Mouse (Mus musculus) MEL (cell line): ENCODE measurements at regions not wholly inside any gene's neighbourhood (a gene's known extent, or its start where the extent isn't known, plus 50 kb on each side); places are given as distances from the start of the nearest gene placed in this dataset.

Experiments
- DNase-seq: peaks from one replicate; pipeline ENCODE4 v3.0.0; 2011; ENCODE audit warnings: low read depth, low spot score
- H3K27ac ChIP-seq: 2 replicates; pipeline ENCODE4 v1.5.1; 2012; ENCODE audit warnings: low read depth, mild to moderate bottlenecking, control low read depth, low read length, moderate library complexity; ENCODE audit not compliant: control insufficient read depth
- H3K27me3 ChIP-seq, 2 experiments: fragments of 150-350 bp in 1 of 2; sonication (generic) in 1 of 2; 2 replicates each; pipeline ENCODE4 v1.6.1; 2012; ENCODE audit warnings: low read length in 2 of 2, mild to moderate bottlenecking in 2 of 2, improper control_type of control experiment in 1 of 2, moderate library complexity in 1 of 2; ENCODE audit not compliant: insufficient read depth in 2 of 2, control insufficient read depth in 1 of 2
- H3K36me3 ChIP-seq, 2 experiments: 2 replicates each; pipeline ENCODE4 v1.6.1; 2012 to 2014; ENCODE audit warnings: low read length in 2 of 2, improper control_type of control experiment in 1 of 2, inconsistent platforms in 1 of 2, mild to moderate bottlenecking in 1 of 2; ENCODE audit not compliant: insufficient read depth in 2 of 2, control insufficient read depth in 1 of 2
- H3K4me1 ChIP-seq, 2 experiments: fragments of 150-350 bp in 1 of 2; sonication (generic) in 1 of 2; 2 replicates each; pipeline ENCODE4 v1.6.1; 2012; ENCODE audit warnings: low read length in 2 of 2, improper control_type of control experiment in 1 of 2, mild to moderate bottlenecking in 1 of 2; ENCODE audit not compliant: insufficient read depth in 2 of 2, control insufficient read depth in 1 of 2
- H3K4me3 ChIP-seq, 2 experiments: fragments of 150-350 bp in 1 of 2; sonication (generic) in 1 of 2; 2 replicates each; pipeline ENCODE4 v1.5.1; 2012; ENCODE audit warnings: low read depth in 2 of 2, low read length in 2 of 2, mild to moderate bottlenecking in 2 of 2, moderate library complexity in 2 of 2, control low read depth in 1 of 2, improper control_type of control experiment in 1 of 2; ENCODE audit not compliant: control insufficient read depth in 1 of 2, insufficient read depth in 1 of 2
- H3K79me2 ChIP-seq: 2 replicates; pipeline ENCODE4 v1.6.1; 2012; ENCODE audit warnings: mild to moderate bottlenecking, low read length, moderate library complexity; ENCODE audit not compliant: control insufficient read depth, poor library complexity, insufficient read depth
- H3K9ac ChIP-seq: 2 replicates; pipeline ENCODE4 v1.6.1; 2012; ENCODE audit warnings: low read depth, mild to moderate bottlenecking, control low read depth, low read length, moderate library complexity; ENCODE audit not compliant: control insufficient read depth, poor library complexity, severe bottlenecking
- H3K9me3 ChIP-seq: fragments of 150-350 bp; sonication (generic); replicated peaks from 2 replicates; pipeline ENCODE4 v1.6.1; 2012; ENCODE audit warnings: mild to moderate bottlenecking, low read length, improper control_type of control experiment, moderate library complexity; ENCODE audit not compliant: insufficient read depth
- EP300 ChIP-seq, 2 experiments: IDR thresholded peaks; 2 replicates each; pipeline ENCODE4 v1.6.1; 2011; ENCODE audit warnings: improper control_type of control experiment in 2 of 2, low read length in 2 of 2, low read depth in 1 of 2, mild to moderate bottlenecking in 1 of 2
- ETS1 ChIP-seq: IDR thresholded peaks from 2 replicates; pipeline ENCODE4 v1.6.1; 2012; ENCODE audit warnings: low read depth, mild to moderate bottlenecking, inconsistent platforms, low read length, improper control_type of control experiment, moderate library complexity
- GABPA ChIP-seq: IDR thresholded peaks from 2 replicates; pipeline ENCODE4 v1.6.1; 2012; ENCODE audit warnings: low read depth, mild to moderate bottlenecking, inconsistent platforms, low read length, improper control_type of control experiment, moderate library complexity
- GATA1 ChIP-seq: IDR thresholded peaks from 2 replicates; pipeline ENCODE4 v1.6.1; 2011; ENCODE audit warnings: low read depth, low read length, improper control_type of control experiment
- JUND ChIP-seq: IDR thresholded peaks from 2 replicates; pipeline ENCODE4 v1.6.1; 2011; ENCODE audit warnings: low read depth, mild to moderate bottlenecking, improper control_type of control experiment, low read length
- MAX ChIP-seq: IDR thresholded peaks from 2 replicates; pipeline ENCODE4 v1.6.1; 2011; ENCODE audit warnings: low read length, improper control_type of control experiment
- MAZ ChIP-seq: IDR thresholded peaks from 2 replicates; pipeline ENCODE4 v1.6.1; 2012; ENCODE audit warnings: low read depth, mild to moderate bottlenecking, inconsistent platforms, low read length, improper control_type of control experiment
- MXI1 ChIP-seq: IDR thresholded peaks from 2 replicates; pipeline ENCODE4 v1.6.1; 2011; ENCODE audit warnings: mild to moderate bottlenecking, low read depth, low read length, improper control_type of control experiment
- POLR2A ChIP-seq, 2 experiments: IDR thresholded peaks; 2 replicates each; pipeline ENCODE4 v1.6.1; 2011 to 2012; ENCODE audit warnings: low read length in 2 of 2, mild to moderate bottlenecking in 2 of 2, control low read depth in 1 of 2, improper control_type of control experiment in 1 of 2, low read depth in 1 of 2, moderate library complexity in 1 of 2; ENCODE audit not compliant: control insufficient read depth in 1 of 2, insufficient read depth in 1 of 2, poor library complexity in 1 of 2
- POLR2AphosphoS2 ChIP-seq: IDR thresholded peaks from 2 replicates; pipeline ENCODE4 v1.6.1; 2011; ENCODE audit warnings: low read length, improper control_type of control experiment
- POLR2AphosphoS5 ChIP-seq: IDR thresholded peaks from 2 replicates; pipeline ENCODE4 v1.6.1; 2012; ENCODE audit warnings: low read depth, borderline replicate concordance, mild to moderate bottlenecking, inconsistent platforms, low read length, moderate library complexity, mixed read lengths
- RAD21 ChIP-seq: IDR thresholded peaks from 2 replicates; pipeline ENCODE4 v1.6.1; 2011; ENCODE audit warnings: mild to moderate bottlenecking, low read depth, low read length, improper control_type of control experiment
- RCOR1 ChIP-seq: IDR thresholded peaks from 2 replicates; pipeline ENCODE4 v1.6.1; 2012; ENCODE audit warnings: low read depth, mild to moderate bottlenecking, inconsistent platforms, low read length, improper control_type of control experiment
- SMC3 ChIP-seq: IDR thresholded peaks from 2 replicates; pipeline ENCODE4 v1.6.1; 2011; ENCODE audit warnings: low read depth, low read length, improper control_type of control experiment
- TAL1 ChIP-seq: IDR thresholded peaks from 2 replicates; pipeline ENCODE4 v1.6.1; 2012; ENCODE audit warnings: mild to moderate bottlenecking, inconsistent platforms, low read length, moderate library complexity, mixed read lengths
- TBP ChIP-seq: IDR thresholded peaks from 2 replicates; pipeline ENCODE4 v1.8.0; 2011; ENCODE audit warnings: low read depth, low read length, improper control_type of control experiment
- TCF12 ChIP-seq: IDR thresholded peaks from 2 replicates; pipeline ENCODE4 v1.6.1; 2014; ENCODE audit warnings: low read depth, mild to moderate bottlenecking, inconsistent platforms, low read length, improper control_type of control experiment, moderate library complexity
- UBTF ChIP-seq: IDR thresholded peaks from 2 replicates; pipeline ENCODE4 v1.6.1; 2012; ENCODE audit warnings: low read depth, mild to moderate bottlenecking, inconsistent platforms, low read length, improper control_type of control experiment, moderate library complexity, borderline replicate concordance; ENCODE audit not compliant: insufficient read depth
- USF1 ChIP-seq: IDR thresholded peaks from 2 replicates; pipeline ENCODE4 v1.6.1; 2014; ENCODE audit warnings: low read depth, mild to moderate bottlenecking, inconsistent platforms, low read length, improper control_type of control experiment, moderate library complexity
- ZKSCAN1 ChIP-seq: IDR thresholded peaks from 2 replicates; pipeline ENCODE4 v1.6.1; 2012; ENCODE audit warnings: low read depth, mild to moderate bottlenecking, inconsistent platforms, low read length, improper control_type of control experiment, moderate library complexity
- ZMIZ1 ChIP-seq: IDR thresholded peaks from 2 replicates; pipeline ENCODE4 v1.6.1; 2012; ENCODE audit warnings: low read depth, mild to moderate bottlenecking, inconsistent platforms, low read length, improper control_type of control experiment, moderate library complexity

DNA sequence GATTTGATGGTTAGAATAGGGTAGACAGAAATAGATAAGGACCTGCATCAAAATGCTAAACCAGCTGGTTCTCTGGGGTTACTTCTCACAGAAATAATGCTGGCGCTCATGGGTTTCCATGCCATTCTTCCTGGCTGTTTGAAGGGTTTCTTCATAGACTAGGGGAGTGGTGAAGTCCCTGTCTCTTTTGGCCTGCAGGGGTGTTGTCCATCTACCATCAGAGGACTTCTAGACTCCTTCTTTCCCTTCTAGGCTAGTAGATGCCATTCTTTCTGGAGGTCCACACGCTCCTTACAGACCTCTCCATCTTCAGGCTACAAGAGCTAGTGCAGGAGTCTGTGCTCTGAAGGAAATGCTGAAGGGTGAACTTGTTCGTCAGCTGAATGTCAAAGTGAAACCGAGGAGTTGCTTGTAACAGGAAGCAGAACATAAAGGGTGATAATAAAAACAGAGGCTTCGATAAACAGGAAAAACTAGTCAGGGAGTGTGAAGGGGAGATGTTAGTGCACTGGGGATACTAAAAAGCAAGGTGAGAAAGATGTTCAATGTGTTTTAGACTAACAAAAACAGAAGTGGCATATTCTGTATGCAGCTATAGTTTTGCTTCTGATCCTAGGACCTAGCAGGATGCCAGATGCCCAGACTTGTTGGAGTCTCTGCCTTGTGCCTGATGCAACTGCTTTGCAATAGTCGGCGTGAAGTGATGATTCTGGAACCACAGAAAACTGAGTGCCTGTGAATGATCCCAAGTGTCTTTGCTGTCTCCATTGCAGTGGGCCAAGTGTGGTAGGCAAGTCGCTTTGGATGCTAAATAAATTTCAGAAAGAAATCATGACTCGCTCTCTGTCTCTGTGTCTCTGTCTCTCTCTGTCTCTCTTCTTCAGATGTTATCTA is 335.1 kb downstream of the Rnd3 start:
- Histone ChIP-seq H3K4me1 (peaks cover 8 to 33% of the 10 kb centered on the region in 2 experiments), H3K9me3 (no peaks in the 10 kb centered on the region), H3K27me3 (no peaks in the 10 kb centered on the region), H3K36me3 (peaks cover 0 to 19% of the 10 kb centered on the region in 2 experiments; a peak in 2 of 4 replicates), H3K27ac (peak overlapping the region; percentile 84), H3K9ac (peak overlapping the region; percentile 50), H3K4me3 (peak overlapping the region; percentile 26 to 39), H3K79me2 (no peaks in the 10 kb centered on the region)
- TF ChIP-seq TAL1 (no peak), RCOR1 (no peak), MXI1 (no peak), POLR2AphosphoS5 (no peak), EP300 (IDR thresholded peaks at IDR 0.05; ENCODE audit: low read depth in 1 of 2, low read length in 2 of 2) (peak in 1 of 2 experiments; percentile 34; a peak in 1 of 4 replicates), USF1 (no peak), GABPA (no peak), ETS1 (peak; percentile 25; the same call in 1 of the 2 replicates), POLR2AphosphoS2 (no peak), MAZ (no peak), ZMIZ1 (no peak), ZKSCAN1 (no peak), GATA1 (0 out of 2 replicates have a peak, but pooled peaks have one; percentile 14), TCF12 (peak; percentile 6; the same call in 1 of the 2 replicates), SMC3 (no peak), MAX (peak; percentile 13; the same call in 1 of the 2 replicates), POLR2A (IDR thresholded peaks at IDR 0.05; ENCODE audit: control insufficient read depth in 1 of 2, insufficient read depth in 1 of 2, low read depth in 1 of 2, low read length in 2 of 2, poor library complexity in 1 of 2) (no peak), UBTF (no peak), JUND (no peak)
- DNase-seq, result peak; percentile 75

DNA sequence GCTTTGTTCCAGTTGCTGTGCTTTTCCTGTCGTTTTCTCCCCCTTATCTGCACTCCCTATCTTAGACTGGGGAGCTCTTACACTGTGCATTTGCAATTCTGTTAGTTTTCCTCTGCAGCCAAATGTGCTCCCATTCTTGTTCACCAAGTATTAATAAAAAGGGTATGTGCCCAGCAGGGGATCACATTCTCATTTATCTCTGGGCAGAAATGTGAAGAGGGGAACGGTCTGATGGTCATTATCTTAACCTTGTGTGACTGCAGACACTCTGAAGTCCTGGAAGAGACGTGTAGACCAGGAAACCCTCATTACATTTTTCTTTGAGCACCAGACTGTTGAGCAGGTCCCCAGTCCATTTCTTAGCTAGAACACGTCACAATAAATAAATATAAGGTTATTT is 336.6 kb downstream of the Rnd3 start:
- no peaks in the 10 kb centered on the region for H3K79me2 ChIP-seq
- H3K9me3 ChIP-seq, result no peaks in the 10 kb centered on the region
- TF ChIP-seq GATA1 (peak; percentile 48; the same call in 1 of the 2 replicates), RAD21 (no peak), TBP (peak; percentile 29; the same call in 1 of the 2 replicates)
- 0 out of 2 replicates have a peak overlapping the region, but pooled peaks have one; percentile 18 for H3K9ac ChIP-seq
- H3K36me3 ChIP-seq, result peaks cover 0 to 31% of the 10 kb centered on the region in 2 experiments; a peak in 2 of 4 replicates
- H3K27me3 ChIP-seq, result no peaks in the 10 kb centered on the region
- DNase-seq, result peak; percentile 9
- H3K27ac ChIP-seq, result no peak overlapping the region
- peaks cover 15 to 36% of the 10 kb centered on the region in 2 experiments for H3K4me1 ChIP-seq
- H3K4me3 ChIP-seq, result no peak overlapping the region
